Mouse (Mus musculus): ENCODE measurements around the gene Catsper2. TPM values are rescaled to one million over a fixed set of nuclear protein-coding genes. Genes with fewer than 3 reads are reported as not detected.
"Not testable (repeated sequence)": the region's sequence is repeated elsewhere in the genome, so short reads cannot be mapped to it uniquely, and the experiment has no call there.

Gene Catsper2
- polyA plus RNA-seq, 1 experiment from 2014 or later, result 2.9 TPM

GRCm38 (mm10) chr2:121415591-121415990 lies 2.0 kb upstream of the Catsper2 start:
- Histone ChIP-seq H3K4me1 (peaks cover 20% of the 10 kb centered on the region), H3K9me3 (replicated peaks) (no peaks in the 10 kb centered on the region), H3K27ac (no peak overlapping the region), H3K4me3 (peak overlapping the region; percentile 88), H3K27me3 (ENCODE audit: low read depth, poor library complexity, severe bottlenecking) (no peaks in the 10 kb centered on the region), H3K36me3 (peaks cover 49% of the 10 kb centered on the region)
- no peak for DNase-seq (ENCODE audit: low spot score)
- WGBS, result 92% methylated on average over 3 of the region's 3 CpGs

DNA sequence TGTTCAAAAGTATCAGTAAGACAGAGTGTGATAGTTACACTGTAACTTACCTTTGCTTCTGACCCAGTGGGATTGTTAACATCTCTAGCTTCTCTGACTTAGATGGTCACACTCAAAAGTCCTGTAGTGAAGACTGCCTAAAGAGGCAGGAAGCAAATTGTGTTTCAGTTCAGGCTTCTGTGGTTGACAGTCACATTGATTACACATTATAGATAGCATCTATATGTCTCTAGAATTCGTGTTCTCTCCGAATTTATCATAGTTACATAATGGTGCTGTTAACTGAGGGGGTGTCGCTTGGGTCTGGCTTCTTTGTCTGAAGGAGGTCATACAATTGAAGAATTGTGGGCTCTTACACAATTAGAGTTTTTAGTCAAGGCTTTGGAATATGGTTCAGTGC lies 1.5 kb upstream of the Catsper2 start:
- Histone ChIP-seq H3K4me1 (peaks cover 20% of the 10 kb centered on the region), H3K36me3 (peaks cover 45% of the 10 kb centered on the region), H3K9me3 (replicated peaks) (no peaks in the 10 kb centered on the region), H3K27me3 (ENCODE audit: low read depth, poor library complexity, severe bottlenecking) (no peaks in the 10 kb centered on the region), H3K4me3 (peak overlapping the region; percentile 88), H3K27ac (no peak overlapping the region)
- no peak for DNase-seq (ENCODE audit: low spot score)
- 77% methylated on average over 3 of the region's 3 CpGs for WGBS

DNA sequence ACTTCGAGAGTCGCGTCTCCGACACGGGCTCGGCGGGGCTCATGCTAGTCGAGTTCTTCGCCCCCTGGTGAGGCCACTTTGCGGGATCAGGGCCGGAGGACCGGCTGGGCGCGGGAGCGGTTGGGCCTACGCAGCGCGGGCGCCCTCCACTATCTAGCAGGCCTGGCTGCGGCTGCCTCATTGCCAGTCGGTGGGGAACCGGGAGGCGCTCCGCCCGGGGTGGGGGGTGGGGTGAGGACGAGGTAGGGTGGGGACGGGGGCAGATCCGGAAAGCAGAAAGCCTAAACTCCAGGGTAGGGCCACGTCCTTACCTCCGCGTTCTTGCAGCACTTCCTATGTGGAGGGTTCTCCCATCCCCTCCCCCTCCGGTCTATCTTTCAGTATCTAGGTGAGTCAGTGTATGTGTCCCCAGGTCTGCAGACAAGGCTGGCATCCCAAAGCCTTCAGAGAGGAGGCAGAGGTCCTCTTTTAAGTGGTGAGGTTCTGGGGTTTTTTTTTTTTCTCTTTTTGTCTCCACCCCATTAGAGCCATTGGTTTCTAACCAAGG lies 620 bp upstream of the Catsper2 start:
- peaks cover 38% of the 10 kb centered on the region for H3K36me3 ChIP-seq
- H3K9me3 ChIP-seq (replicated peaks), result no peaks in the 10 kb centered on the region
- under 1% methylated on average over 32 of the region's 32 CpGs for WGBS
- H3K27me3 ChIP-seq (ENCODE audit: low read depth, poor library complexity, severe bottlenecking), result no peaks in the 10 kb centered on the region
- DNase-seq (ENCODE audit: low spot score), result no peak
- H3K4me3 ChIP-seq, result peak overlapping the region; percentile 88
- peaks cover 20% of the 10 kb centered on the region for H3K4me1 ChIP-seq
- H3K27ac ChIP-seq, result peak overlapping the region; percentile 98

- H3K4me3 ChIP-seq, result peak overlapping the region; percentile 88
- H3K36me3 ChIP-seq, result peaks cover 25% of the 10 kb centered on the region
- WGBS, result 17% methylated on average over 4 of the region's 4 CpGs
- no peaks in the 10 kb centered on the region for H3K9me3 ChIP-seq (replicated peaks)
- peaks cover 20% of the 10 kb centered on the region for H3K4me1 ChIP-seq
- H3K27me3 ChIP-seq (ENCODE audit: low read depth, poor library complexity, severe bottlenecking), result no peaks in the 10 kb centered on the region
- DNase-seq (ENCODE audit: low spot score), result no peak
- peak overlapping the region; percentile 98 for H3K27ac ChIP-seq
Measured at GRCm38 (mm10) chr2:121412843-121413386, 677 bp downstream of the Catsper2 start.

GRCm38 (mm10) chr2:121408160-121408559 lies 5.4 kb downstream of the Catsper2 start:
- Histone ChIP-seq H3K36me3 (no peaks in the 10 kb centered on the region), H3K27ac (no peak overlapping the region), H3K4me1 (peaks cover 3% of the 10 kb centered on the region), H3K9me3 (replicated peaks) (no peaks in the 10 kb centered on the region), H3K4me3 (no peak overlapping the region), H3K27me3 (ENCODE audit: low read depth, poor library complexity, severe bottlenecking) (no peaks in the 10 kb centered on the region)
- 32% methylated on average over 4 of the region's 4 CpGs for WGBS
- DNase-seq (ENCODE audit: low spot score), result peak; percentile 58

- no peaks in the 10 kb centered on the region for H3K27me3 ChIP-seq (ENCODE audit: low read depth, poor library complexity, severe bottlenecking)
- no peaks in the 10 kb centered on the region for H3K9me3 ChIP-seq (replicated peaks)
- no peak overlapping the region for H3K27ac ChIP-seq
- H3K36me3 ChIP-seq, result no peaks in the 10 kb centered on the region
- no peak overlapping the region for H3K4me3 ChIP-seq
- no peak for DNase-seq (ENCODE audit: low spot score)
- H3K4me1 ChIP-seq, result no peaks in the 10 kb centered on the region
Measured at GRCm38 (mm10) chr2:121403296-121403695, 10.3 kb downstream of the Catsper2 start.

GRCm38 (mm10) chr2:121396624-121397023 lies 17.0 kb downstream of the Catsper2 start:
- 20% methylated on average over 8 of the region's 8 CpGs for WGBS
- DNase-seq (ENCODE audit: low spot score), result peak; percentile 83

GRCm38 (mm10) chr2:121386961-121387575 lies 26.5 kb downstream of the Catsper2 start, which contains the start of gene Strc:
Strc (minus strand) TSS chr2:121387168.
- not testable (repeated sequence) for H3K36me3 ChIP-seq; H3K9me3 ChIP-seq (replicated peaks); H3K4me1 ChIP-seq; H3K27me3 ChIP-seq (ENCODE audit: low read depth, poor library complexity, severe bottlenecking); H3K4me3 ChIP-seq; DNase-seq (ENCODE audit: low spot score); H3K27ac ChIP-seq
- 94% methylated on average over 17 of the region's 17 CpGs for WGBS

More at GRCm38 (mm10) chr2:121396624-121397023, 17.0 kb downstream of the Catsper2 start:
- H3K27ac ChIP-seq, result no peak overlapping the region
- H3K27me3 ChIP-seq (ENCODE audit: low read depth, poor library complexity, severe bottlenecking), result no peaks in the 10 kb centered on the region
- no peak overlapping the region for H3K4me3 ChIP-seq
- H3K4me1 ChIP-seq, result no peaks in the 10 kb centered on the region
- no peaks in the 10 kb centered on the region for H3K36me3 ChIP-seq
- H3K9me3 ChIP-seq (replicated peaks), result no peaks in the 10 kb centered on the region

DNA sequence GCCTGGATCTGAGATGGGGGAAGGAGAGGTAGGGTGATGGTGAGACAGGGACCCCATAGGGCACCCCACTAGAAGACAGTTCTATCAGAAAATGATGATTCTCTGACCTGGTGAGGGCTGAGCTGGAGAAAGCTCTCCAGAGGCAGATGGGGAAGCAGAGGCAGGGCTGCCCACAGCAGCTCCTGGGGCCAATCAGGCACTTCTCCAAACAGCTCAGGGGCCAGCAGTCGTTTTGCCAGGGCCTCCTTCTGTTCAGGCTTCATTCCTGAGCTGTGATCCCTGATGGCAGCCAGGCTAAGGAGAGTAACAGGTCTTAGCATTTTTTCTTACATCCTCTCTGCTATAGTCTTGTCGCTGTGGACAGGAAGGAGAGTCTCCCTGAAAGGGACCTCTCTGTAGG lies 38.8 kb downstream of the Catsper2 start:
- WGBS, result 60% methylated on average over 2 of the region's 2 CpGs
- Histone ChIP-seq H3K27ac (no peak overlapping the region), H3K27me3 (ENCODE audit: low read depth, poor library complexity, severe bottlenecking) (no peaks in the 10 kb centered on the region), H3K4me1 (0 out of 2 replicates have a peak, but pooled peaks cover 4% of the 10 kb centered on the region), H3K4me3 (no peak overlapping the region), H3K36me3 (no peaks in the 10 kb centered on the region), H3K9me3 (replicated peaks) (no peaks in the 10 kb centered on the region)
- DNase-seq (ENCODE audit: low spot score), result no peak

- H3K27me3 ChIP-seq (ENCODE audit: low read depth, poor library complexity, severe bottlenecking), result no peaks in the 10 kb centered on the region
- H3K4me1 ChIP-seq, result no peaks in the 10 kb centered on the region
- H3K4me3 ChIP-seq, result no peak overlapping the region
- DNase-seq (ENCODE audit: low spot score), result no peak
- H3K27ac ChIP-seq, result no peak overlapping the region
- no peaks in the 10 kb centered on the region for H3K9me3 ChIP-seq (replicated peaks)
- no peaks in the 10 kb centered on the region for H3K36me3 ChIP-seq
- 86% methylated on average over 3 of the region's 3 CpGs for WGBS
Measured at GRCm38 (mm10) chr2:121372266-121372665, 41.3 kb downstream of the Catsper2 start.

DNA sequence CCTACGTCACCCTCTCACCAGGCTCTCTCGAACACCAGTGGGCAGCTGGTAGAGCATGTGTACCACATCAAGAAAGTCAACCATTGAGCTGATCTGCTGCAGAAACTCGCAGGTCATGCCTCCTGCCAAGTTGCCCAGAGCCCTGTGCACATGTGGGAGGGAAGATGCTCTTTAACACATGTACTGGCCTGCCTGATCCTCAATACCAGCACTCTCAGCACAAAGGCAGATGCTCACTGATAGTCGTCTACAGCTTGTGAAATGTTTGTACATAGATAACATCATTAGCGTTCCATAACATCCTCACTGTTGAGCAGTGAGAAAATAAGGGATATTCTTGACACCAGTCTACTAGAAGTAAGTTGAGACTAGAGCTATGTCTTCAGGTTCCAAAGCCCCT lies 42.7 kb downstream of the Catsper2 start:
- Histone ChIP-seq H3K36me3 (no peaks in the 10 kb centered on the region), H3K27ac (no peak overlapping the region), H3K4me3 (no peak overlapping the region), H3K27me3 (ENCODE audit: low read depth, poor library complexity, severe bottlenecking) (no peaks in the 10 kb centered on the region), H3K9me3 (replicated peaks) (no peaks in the 10 kb centered on the region), H3K4me1 (no peaks in the 10 kb centered on the region)
- no peak for DNase-seq (ENCODE audit: low spot score)
- WGBS, result 87% methylated on average over 5 of the region's 5 CpGs

DNA sequence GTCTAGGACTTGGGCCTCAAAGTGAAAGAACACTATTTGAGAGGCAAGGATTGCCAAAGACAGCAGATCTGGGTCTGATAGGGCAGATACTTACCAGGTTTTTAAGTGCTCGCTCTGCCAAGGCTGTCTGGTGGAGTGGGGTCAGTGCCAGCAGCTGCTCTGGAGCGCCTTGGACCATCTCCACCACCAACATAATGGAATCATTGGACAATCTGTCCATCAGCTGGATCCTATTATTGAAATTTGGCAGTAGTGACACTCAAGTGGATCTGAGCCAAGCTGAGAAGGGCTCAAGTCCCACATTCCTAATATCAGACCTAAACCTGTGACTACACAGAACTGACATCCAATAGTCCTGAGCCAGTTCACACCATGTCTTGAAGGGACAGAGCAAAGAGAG lies 44.8 kb downstream of the Catsper2 start:
- no peaks in the 10 kb centered on the region for H3K9me3 ChIP-seq (replicated peaks)
- H3K4me3 ChIP-seq, result no peak overlapping the region
- DNase-seq (ENCODE audit: low spot score), result no peak
- no peaks in the 10 kb centered on the region for H3K36me3 ChIP-seq
- 92% methylated on average over 2 of the region's 2 CpGs for WGBS
- H3K27ac ChIP-seq, result no peak overlapping the region
- H3K4me1 ChIP-seq, result no peaks in the 10 kb centered on the region
- H3K27me3 ChIP-seq (ENCODE audit: low read depth, poor library complexity, severe bottlenecking), result no peaks in the 10 kb centered on the region

- DNase-seq (ENCODE audit: low spot score), result no peak
- no peak overlapping the region for H3K4me3 ChIP-seq
- peaks cover 3% of the 10 kb centered on the region for H3K4me1 ChIP-seq
- 92% methylated on average over 3 of the region's 3 CpGs for WGBS
- no peak overlapping the region for H3K27ac ChIP-seq
- no peaks in the 10 kb centered on the region for H3K9me3 ChIP-seq (replicated peaks)
- peaks cover 12% of the 10 kb centered on the region for H3K27me3 ChIP-seq (ENCODE audit: low read depth, poor library complexity, severe bottlenecking)
- no peaks in the 10 kb centered on the region for H3K36me3 ChIP-seq
Measured at GRCm38 (mm10) chr2:121363656-121364055, 49.9 kb downstream of the Catsper2 start.

All from limb, embryonic 10.5 days (tissue).